Mouse (Mus musculus): ENCODE data around the gene Ampd3.

Ampd3 gene

DNA sequence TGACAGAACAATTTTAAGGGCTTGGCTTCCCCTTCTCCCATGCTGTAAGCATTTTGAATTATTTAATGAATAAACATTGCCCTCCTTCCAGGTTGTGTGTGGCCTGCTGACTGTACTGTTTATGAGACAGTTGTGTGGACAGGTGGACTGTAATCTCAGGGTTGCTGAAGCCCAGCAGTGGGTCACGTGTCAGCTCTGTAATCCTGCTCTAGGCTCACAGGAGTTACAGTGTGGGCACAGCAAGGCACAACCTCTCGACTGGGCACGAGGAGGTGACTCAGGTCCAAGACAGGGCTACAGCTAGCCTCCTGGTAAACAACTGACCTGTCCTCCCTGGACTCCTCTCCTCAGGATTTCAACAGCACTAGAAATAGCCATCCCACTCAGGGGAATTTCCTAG lies 4.3 kb downstream of the Ampd3 start:
- DNase-seq, result no peak

DNA sequence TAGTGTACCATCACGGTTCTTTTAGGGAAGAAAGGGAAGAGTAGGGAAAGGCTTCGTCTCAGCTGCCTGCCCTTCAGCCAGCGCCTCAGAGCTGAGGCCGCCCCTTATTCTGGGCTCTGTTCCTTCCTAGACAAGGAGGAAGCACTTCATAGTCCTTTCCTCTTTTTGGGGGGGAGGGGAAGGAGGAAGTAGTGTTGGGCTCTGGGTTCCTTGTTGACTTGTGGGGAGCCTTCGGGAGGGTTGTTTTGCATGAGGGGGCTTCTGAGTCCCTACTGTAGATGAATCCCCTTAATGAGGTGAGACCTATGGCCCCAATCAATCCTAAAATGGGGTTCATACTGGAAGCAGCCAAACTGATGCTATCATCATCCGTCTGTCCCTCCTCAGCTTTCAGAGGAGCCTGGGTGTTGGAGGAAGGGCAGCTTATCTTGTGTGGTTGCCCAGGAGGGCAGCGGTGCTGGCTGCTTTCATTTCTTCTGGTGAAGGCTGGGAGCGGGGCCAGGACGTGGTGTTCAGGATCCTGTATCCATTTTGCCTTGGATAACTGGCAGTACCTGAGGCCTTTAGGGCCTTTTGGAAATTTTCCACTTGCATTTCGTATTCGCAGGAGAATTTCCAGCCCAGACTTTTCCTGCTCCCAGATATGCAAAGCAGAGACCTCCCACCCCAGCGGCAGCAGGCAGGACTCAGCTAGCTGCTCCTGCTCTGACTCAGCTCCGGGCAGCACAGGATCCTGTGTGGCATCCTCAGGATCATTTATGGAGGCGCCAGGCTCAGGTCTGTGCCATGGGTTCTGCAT lies 5.4 kb downstream of the Ampd3 start:
- peak; percentile 30 for DNase-seq

DNA sequence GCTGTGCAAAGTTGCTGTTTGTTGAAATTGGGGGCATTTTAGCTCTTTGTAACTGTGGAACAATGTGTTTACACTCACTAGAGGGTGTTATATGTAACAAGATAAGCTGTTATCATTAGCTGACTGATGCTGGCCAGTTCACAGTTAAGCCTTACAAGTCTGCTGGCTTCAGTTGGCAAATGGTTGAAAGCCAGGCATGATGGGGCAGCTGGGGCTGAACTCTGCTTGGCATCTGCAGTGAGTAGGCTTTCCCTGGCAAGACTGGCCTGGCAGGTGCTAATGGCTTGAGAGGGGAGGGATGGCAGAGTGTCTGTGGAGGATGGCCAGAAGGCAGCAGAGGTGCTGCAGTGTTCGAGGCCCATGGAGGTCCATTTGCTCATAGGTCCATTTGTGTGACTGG lies 6.1 kb downstream of the Ampd3 start:
- DNase-seq, result no peak

DNA sequence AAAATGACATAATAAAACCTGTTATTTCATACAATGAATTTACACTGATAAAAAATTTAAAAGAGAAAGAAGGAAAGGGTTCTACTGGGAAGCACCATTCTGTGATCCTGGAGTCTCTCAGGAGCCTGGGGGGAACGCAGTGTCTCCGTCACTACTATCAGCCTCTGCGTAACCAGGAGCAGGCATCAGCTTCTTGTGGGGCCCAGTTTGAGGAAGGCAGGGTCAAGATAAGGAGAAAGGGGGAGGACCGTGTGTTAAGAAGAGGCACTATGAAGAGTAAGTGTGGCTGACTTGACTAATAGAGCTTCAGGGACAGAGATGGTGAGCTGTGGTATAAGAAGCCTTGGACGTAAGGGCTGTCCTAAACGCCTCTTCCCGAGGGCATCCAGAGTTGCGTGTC lies 6.7 kb downstream of the Ampd3 start:
- no peak for DNase-seq

DNA sequence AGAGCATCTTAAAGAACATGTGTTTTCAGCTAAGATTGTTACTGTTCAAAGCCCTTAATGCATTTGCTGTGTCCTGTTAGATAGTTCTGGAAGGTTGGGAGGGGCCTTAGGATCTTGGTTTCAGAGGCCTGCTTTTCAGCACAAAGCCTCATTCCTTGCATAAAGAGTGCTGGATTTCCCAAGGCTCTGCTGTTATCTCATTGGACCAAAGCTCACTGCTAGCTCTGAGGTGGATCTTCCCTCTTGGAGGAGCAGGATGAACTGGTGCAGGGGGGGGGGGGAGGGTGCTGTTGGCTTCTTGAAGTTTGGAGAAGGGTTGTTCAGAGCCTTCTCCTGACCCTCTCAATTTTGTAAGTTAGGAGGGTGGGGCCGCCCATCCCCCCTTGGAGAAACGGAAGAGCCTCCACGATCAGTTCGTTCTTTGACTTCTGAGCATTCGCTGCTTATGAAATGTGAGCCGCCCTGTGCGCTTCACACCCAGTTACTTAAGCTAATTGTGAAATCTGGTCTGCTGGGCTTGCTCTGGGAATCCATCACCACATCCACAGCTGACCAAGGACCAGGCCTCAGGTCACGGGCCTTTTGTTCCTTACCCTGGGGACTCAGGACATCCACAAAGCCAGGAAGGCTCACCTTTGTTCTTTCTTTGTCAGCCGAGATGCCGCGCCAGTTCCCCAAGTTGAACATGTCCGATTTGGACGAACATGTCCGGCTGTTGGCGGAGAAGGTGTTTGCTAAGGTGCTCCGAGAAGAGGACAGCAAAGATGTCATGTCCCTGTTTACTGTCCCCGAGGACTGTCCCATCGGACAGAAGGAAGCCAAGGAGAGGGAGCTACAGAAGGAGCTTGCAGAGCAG lies 9.4 kb downstream of the Ampd3 start:
- DNase-seq, result no peak

DNA sequence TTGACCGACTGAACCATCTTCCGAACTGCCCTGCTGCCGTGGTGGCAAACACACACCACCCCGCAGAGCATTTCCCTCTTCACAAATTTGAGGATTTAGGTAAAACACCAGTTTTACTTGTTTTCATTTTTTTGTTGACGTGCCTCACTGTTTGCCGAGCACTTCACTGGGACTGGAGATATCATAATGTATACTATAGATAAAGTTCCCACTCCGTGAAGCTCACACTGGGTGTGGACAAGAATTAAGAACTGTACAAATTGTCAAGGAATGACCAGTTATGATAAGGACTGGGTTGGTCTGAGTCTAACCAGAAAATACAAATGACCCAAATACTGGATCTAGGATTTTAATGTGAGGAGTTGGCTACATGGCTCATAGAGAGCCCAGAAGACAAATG lies 10.9 kb downstream of the Ampd3 start:
- no peak for DNase-seq

DNA sequence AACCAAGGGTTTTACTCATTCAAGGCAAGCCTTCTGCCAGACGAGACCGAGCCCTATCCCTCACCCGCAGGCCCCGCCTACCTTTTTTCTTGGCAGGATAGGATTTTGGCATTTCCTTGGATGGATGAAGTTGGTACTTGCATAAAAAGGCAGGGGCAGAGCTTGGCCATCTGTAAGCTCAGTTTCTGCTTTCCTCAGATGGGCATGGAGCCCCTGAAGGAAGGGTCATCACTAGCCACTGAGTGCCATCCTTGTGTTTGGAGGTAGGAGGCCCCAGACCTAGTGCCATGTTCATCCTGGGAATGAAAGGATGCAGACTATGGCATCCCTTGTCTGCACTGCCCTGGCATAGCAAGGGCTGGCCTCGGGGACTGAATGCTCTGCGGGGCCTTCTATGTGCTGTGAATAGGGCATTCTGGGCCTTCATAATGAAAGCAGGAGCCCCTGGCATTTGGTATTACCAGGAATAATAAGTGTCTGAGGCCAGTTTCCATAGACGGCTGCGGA lies 11.7 kb downstream of the Ampd3 start:
- DNase-seq, result no peak

DNA sequence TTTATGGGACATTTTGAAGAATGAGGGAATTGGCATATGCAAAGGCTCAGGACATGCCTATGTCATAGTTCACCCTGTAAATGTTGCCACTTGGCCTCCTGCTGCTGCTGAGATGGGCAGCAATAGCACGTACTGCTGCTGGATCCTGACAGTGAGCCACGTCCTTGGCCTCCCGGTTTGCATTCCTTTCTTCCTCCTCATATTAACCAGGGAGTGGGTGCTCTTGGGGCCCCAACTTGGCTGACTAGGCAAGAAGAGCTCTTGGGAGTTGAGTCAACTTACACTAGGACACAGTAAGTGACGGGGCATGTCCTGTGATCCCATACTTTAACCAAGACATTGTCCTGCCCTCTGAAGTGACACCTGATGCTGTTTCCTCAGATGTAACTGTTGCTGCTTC lies 12.5 kb downstream of the Ampd3 start:
- no peak for DNase-seq

DNA sequence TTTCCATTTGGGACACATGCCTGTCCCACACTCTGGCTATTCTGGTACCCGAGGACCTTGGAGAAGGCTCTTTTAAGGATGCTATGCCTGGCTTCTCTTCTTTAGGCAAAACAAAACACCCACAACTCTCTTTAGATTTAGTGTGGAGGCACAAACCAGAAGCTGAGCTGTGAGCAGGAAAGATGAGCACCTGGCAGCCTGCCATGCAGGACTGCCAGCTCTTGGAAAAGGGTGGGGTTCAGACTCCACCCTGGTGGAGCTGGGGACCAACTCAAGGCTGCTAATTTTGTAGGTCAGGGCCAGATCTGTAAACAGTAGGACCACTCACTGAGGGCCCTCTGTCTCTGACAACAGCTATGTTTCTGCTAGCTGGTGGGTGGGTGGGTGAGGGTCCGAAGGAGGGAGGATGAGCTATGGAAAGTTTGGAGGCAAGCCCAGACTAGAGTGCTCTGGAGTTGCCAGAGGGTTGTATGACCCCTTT lies 13.3 kb downstream of the Ampd3 start:
- DNase-seq, result peak; percentile 75

DNA sequence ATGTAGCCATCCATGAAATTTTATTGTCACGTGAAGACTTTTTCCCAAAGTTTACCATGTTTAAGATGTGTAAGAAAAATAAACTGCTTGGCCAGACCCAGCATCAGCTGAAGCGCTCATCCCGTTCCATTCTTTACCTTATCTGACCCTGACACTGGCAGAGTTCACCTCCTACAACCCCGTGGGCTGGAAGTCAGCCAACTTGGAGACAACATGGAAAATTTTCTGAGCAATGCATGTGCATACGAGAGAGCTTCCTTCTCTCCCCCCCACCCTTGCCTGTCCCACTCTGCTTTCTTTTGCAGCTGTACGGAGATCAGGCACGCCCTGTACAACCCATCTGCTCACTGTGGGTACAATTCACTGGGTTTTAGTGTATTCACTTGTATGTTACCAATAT lies 14.1 kb downstream of the Ampd3 start:
- no peak for DNase-seq

DNA sequence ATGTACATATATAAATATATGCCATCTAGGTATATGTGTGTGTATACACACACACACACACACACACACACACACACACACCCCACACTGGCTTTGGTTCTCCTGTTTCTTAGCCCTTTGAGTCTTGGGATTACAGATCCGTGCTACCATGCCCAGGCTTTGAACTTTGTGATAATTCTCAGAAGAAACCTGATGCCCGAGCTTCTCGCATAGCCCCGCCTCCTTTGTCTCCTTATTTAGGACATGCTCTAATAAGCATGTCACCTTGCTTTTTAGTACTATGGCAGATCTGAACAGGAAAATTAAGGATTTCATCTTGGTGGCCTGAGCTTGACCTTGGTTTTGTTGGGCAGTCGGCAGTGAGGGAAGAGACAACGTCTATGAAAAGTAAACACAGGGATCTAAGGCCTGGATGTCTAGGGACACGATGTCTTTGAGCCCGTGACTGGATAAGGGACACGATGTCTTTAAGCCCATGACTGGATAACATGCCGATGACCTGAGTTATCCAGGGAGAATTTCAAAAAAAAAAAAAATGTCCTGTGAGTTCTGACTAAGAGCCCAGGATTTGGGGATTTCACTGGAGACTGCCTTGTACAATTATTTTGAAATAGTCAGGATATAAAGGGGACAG lies 15.0 kb downstream of the Ampd3 start:
- DNase-seq, result no peak

DNA sequence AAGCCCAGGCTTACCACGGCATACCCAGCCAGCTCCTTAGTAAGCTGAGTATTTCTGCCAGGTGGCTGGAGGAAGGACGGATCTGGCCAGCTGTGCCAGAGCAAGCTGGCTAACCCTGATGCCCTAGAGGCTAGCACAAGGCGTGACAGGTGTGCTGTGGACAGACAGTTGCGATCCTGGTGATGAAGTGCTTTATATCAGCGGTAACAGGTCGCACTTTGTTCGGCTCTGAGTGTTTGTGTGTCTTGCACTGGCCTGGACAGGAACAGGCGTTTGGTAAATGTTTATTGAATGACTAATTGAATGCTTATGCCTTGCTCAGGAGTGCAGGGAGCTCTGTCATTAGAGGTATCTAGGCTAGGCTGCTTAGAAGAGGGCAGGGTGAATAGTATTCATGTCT lies 17.0 kb downstream of the Ampd3 start:
- no peak for DNase-seq

DNA sequence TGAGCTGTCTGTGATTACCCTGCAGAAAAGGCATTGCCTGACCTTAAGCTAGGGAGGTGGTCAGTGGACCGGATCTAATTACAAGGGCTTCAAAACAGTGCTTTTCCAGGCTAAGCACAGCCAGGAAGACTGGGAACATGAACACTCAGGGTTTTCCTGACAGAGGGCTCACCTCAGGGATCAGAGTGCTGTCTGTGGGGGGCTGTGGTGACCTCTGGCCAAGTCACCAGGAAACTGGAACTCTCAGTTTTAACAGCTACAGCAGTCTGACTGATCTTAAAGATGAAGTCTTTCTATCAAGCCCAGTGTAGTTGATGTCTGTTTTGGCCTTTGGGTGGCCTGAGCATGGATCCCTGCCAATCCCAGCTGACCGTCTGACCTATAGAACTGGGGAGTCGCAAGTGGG lies 17.7 kb downstream of the Ampd3 start:
- no peak for DNase-seq

DNA sequence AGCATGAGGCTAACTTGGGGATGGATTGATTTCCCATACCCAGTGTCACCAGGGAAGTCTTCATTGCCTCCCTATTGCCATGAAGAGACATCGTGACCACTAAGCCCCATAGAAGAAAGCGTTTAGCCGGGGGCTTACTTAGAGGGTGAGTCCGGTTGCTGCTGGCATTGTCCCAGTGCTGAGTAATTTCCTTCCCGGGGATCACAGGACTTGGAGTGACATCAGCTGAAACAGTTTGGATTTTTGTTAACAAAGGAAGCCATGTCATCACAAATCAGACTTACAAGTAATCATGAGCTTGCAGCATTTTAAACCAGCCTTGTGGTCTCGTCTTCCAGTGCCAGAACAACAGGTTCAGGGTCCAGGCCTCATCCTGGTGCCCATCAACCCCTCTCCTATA lies 19.3 kb downstream of the Ampd3 start:
- no peak for DNase-seq

DNA sequence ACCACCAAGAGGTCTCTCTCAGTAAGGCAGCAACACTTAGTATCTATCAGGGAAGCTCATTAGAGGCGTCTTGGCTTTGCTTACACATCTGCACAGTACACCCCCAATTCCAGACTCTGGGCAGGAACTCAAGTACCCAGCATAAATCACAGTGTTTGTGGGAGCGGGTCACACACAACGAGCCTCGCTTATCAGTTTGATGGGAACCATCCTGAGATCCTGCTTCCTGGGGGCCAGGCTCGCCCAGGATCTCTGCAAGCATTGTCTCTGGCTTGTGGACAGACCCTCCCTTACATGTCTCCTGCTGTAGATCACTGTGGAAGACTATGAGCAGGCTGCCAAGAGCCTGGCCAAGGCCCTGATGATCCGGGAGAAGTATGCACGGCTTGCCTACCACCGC lies 22.9 kb downstream of the Ampd3 start:
- DNase-seq, result no peak

DNA sequence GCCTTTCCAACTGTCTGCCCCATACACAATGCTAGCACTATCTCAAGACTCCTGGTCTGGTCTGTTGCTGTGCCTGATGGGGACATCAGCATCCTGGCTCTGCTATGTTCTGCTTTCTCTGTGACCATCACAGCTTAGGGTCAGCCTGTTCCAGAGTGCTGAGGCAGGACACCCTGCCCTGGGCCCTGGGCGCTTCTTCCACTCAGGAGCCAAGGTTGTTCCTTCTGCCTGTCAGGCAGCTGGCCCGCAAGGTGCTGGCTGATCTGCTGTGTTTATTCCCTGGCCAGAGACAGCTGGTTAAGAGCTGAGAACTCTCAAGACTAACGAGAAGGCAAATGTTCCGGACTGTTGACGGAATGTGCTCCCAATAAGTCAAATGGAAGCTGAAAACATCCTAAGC lies 24.2 kb downstream of the Ampd3 start:
- no peak for DNase-seq

DNA sequence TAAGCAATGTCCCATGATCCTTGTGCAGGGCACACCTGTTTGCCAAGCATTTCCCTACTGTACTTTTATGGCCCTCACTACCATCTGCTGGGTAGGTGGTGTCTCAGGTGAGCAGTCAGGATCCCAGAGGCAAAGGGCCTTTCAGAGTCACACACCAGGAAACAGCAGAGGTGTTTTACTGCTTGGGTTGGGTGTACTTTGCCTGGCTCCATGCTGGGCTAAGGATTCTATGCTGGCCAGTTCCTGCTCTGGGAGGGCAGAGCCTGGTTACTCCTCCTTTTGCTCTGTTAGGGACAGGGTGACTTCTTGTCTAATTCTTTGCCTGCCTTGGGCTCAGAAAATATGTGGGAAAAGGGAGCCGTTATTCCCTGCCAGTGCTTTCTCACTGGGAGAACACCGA lies 24.8 kb downstream of the Ampd3 start:
- DNase-seq, result no peak

DNA sequence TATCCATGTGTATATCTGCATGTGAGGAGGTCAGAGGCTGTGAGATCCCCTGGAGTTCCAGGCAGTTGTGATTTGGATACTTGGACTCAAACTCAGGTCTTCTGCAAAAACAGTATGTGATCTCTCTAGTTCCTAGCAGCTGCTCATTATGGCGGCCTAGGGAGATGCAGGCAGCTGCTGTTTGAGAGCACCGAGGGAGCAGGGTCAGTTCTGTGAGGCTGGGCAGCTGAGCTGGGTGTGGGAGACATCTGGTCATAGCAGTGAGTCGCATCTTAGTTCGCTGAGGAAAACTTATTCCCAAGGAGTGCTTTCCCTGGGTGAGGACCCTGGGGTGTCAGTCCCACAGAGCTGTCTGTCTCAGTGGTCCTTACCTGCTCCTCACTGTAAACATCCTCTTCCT lies 26.7 kb downstream of the Ampd3 start:
- DNase-seq, result no peak

DNA sequence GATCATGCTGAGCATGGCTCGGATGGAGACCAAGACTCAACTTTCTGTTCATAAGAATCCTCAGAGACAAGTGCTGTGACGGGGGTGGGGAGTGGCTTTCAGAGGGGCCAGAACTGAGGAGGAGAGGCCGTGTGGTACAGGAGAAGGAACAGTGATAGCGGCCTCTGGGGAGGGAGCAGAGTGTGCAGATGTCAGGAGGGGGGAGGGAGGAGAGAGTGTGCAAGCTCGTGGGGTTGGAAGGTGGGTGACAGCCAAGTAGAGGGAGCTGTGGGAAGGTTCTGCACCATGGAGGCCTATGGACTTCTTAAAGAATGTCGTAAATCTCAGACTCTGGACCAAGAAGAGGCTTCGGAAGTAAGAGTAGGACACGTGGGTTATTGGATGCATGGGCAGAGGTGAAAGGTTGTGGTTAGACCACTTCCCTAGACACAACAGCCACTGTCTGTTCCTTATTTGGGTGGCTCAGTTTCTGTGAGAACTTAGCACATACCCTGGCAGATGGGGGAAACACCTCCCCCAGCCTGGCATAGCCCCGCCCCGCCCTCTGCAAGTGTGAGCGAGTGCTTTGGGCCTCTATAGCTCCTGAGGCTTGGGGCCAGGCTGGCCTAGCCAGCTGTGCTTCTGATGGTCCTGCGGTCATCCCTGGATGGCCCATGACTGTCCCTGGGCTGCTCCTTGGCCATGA lies 28.5 kb downstream of the Ampd3 start:
- no peak for DNase-seq

DNA sequence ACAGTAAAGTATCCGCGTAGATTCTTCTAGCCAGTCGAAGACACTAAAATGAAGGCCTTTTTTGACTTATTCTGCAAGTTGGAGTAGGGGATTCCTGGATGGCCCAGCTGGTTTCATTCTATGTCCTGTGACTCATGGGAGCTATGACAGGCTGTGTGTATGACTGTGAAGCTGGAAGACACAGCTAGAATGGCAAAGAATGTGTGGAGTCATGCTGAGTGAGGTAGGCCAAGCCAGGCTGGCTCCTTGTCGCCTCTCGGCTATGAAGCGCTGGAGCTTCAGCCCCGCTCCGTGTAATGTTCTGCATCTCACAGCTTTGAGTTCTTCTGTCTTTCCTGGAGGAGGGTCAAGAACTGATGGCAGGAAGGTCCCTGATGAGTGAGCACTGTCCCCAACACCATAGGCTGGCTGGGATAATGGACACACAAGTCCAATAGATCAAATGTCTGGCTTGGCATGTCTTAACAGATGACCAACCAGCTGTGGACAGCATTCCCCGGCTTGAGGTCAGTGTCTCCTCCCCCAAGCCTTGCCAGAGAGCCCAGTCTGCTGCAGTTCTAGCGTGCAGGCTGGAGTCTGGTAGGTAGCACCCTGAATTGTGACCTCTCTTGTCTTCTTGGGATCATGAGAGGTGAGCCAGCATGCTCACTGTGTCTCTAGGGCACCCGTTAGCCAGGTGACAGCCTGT lies 29.9 kb downstream of the Ampd3 start:
- no peak for DNase-seq

DNA sequence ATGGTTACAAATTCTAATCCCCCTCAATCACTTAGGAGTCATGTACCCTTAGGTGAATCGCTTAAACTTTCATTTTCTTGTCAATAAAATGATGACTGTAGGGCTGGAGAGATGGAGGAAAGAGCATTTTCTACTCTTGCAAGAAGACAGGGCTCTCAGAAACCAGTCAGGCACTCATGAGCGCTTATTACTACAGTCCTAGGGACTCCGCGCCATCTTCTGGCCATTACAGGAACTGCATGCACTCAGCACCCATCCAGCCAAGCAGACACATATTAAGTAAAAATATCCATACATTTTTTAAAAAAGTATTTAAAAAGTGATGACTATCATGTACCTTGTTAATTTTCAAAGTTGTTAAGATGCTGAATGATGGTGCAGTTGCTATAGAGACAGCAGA lies 33.0 kb downstream of the Ampd3 start:
- peak; percentile 91 for DNase-seq

DNA sequence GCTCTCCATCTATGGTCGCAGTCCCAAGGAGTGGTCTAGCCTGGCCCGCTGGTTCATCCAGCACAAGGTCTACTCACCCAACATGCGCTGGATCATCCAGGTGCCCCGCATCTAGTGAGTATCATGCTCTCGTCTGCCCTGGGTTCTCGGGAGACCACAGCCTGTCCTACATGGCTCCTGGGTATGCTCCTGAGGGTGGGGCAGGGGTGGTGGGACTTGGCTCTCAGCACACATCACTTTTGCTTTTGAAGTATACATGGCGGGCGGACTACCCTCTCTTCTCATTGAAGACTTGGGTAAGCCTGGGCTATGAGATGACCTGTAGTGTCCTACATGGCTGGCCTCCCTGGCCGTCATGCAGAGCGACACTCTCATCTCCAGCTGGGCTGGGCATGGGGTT lies 35.1 kb downstream of the Ampd3 start:
- no peak for DNase-seq

Measured in right cerebral cortex, postnatal 14 days (tissue).